Mouse (Mus musculus) frontal cortex, postnatal 36 days (tissue): ENCODE results near the gene Spag17.
"Not testable (repeated sequence)": the region's sequence is repeated elsewhere in the genome, so short reads cannot be mapped to it uniquely, and the experiment has no call there.

ENCODE experiments used
- DNase-seq, 2 experiments: peaks; one replicate each; pipeline ENCODE4 v3.0.0; 2022; ENCODE audit warnings: low spot score in 2 of 2

Spag17 gene

DNA sequence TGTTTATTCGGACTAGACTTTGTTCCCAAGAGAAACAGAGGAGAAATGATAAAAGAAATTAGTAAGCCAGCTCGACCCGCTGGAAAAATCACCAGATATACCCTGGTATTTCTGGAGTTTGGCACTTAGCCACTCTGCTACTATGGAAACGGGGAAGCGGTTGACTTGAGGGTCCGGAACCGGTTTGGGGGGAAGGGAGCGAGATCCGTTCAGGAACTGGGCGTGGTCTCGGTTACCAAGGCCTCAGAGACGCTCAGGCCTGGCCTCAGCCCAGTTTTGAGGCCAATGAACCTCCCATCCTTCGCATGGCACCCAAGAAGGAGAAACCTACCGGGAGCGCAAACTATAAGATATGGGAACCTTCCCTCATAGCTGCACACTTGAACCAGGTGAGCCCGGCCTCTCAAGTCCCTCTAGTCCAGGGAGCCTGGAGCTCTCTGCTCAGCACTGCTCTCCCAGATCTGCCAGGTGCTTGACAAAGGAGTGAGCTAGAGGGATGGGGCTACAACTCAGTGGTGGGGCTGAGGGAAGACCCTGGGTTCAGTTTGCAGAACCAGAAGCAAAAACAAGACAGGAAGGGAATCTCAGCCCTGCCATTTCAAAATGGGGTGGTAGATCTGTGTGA, at the start of gene Spag17:
Gene Spag17 (plus strand): TSS at position 220 of the 625 bp plus-strand sequence.
- DNase-seq, result peak in 1 of 2 experiments; percentile 3

DNA sequence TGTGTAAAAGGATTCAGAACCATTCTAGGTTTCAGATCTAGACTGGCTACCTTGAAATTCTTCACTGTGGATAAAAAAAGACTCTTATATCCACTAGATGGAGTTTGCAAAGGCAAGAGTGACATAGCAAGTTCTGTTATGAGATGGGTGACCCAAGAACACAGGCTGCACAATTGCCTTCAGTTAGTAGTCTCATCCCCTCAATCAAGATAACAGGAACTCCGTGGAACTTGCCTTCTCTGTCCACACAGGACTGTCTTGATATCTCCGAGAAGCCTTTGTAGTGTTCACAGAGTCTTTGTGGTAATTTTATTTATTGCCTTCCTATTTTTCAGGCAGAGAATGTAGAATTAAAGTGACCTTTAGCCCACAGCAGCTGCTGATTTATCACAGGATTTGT, 42.9 kb upstream of the Spag17 start:
- DNase-seq, result no peak

DNA sequence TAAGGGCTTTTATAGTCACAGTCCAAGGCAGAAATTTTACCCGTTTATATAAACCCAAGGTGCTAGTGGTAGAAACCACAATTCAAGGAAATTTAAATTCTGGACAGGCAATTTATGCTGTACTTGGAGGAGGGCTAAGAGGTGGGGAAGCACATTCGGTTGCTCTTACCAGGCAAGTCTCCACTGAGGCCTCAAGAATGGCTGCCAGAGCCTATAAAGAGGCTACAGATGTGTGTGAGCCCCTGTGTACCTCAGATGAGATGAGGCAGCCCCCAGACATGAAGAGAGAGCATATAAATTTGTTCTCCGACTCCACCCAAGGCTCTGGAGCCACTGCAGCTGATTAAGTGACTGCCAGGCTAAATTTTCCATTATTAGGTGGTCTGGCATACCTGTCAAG, 42.4 kb upstream of the Spag17 start:
- DNase-seq, result no peak

DNA sequence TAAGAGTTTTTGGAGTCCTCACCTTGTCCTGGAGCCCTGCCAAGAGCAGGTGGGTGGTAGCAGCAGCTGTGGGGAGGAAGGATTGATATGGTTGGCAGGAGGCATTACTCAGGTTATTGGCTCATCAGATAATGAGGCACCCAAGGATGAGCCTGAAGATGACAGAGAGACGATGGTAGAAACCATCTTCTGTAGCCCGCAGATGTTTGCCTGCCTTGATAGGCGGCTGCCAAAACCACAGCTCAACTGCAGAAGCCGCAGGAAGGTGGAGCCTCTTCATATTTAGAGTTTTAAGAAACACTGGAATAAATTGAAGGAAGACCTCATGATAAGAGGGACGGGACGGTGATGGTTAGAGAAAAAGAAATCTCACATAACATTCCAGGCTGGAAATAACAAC, 42.0 kb upstream of the Spag17 start:
- no peak for DNase-seq

DNA sequence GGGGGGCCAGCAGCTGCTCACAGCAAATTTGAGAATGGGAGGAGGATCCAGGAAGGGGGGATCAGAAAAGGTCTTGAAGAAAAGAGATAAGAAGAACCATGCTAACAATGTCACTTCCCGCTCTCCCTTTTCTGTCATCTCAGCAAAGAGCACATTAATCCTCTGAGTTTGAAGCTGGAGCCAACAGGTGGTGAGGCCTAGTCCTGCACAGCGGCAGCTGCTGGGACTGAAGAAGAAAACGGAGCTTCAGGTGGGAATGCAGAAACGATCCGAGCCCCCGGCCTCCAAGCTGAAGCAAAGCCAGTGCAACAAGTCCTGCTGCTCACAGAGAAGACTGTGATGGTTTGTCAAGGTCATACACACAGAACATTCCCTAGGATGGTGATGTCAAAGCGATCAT, 34.3 kb upstream of the Spag17 start:
- no peak for DNase-seq

DNA sequence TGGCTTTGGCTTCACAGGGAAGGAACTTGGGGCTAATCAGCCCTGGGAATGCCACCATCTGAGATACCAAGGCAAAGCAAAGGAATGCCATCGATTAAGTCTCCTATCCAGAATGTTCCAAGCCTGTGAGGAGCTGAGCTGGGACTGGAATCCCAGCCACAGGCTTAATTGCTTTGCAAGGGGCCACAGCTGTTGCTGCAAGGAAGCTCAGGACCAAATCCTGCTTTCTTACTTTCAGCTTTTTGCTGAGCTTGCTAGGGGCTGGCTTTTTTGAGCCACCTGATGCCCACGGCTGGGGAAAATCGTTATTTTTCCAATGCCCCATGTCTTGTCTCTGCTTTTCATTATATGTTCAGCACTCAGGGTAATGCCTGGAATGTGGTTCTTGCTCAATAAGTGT, 30.6 kb upstream of the Spag17 start:
- no peak for DNase-seq

DNA sequence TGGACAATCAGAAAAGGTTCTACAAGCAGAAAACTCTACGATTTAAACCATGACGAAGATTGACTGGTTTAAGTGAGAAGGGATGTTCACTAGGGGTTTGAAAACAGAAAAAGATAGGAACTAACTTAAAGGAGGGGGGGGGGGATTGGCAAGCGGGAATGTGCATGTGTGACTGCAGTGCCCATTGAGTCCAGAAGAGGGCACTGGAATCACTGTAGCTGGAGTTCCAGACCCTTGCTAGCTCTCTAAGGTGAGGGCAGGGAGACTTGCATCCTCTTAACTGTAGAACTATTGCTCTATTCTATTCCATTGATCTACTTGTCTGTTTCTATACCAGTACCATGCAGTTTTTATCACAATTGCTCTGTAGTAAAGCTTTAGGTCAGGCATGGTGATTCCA, 26.3 kb upstream of the Spag17 start:
- DNase-seq, result no peak

DNA sequence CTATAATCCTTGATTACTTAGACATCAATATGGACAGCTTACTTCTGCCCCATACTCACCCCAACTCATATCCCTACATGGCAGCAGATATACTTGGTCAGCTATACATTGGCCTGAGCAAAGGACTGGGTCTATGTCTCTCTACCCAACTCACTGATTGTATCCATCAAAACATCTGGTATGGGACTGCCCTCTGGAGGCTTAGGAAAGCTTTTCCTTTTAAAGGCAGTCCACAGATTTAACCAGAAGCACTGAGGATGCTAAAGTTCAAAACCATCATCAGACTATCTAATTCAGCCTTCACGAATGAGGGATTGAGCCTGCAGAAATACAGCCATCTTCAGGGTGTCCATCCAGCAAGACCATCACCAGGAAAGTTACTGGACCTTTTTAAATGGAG, 20.5 kb upstream of the Spag17 start:
- no peak for DNase-seq

DNA sequence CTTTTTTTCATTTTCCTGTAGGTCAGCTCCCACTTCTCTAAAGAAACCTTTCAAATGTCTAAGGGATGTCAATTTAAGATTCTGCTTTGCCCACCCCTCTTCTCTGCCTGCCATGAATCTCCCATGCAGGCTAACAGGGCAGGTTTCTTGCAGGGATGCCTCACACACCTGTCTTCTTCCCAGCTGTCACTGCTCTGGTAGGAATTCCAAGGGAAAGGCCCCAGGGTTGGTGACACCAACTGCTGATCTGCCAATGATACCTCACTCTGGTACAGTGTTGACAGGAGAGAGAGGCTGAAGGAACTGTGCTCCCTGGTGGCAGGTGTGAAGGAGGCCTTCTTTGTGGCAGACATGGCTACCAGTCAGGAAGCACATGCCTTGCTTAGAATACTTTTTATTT, 10.1 kb upstream of the Spag17 start:
- no peak for DNase-seq

DNA sequence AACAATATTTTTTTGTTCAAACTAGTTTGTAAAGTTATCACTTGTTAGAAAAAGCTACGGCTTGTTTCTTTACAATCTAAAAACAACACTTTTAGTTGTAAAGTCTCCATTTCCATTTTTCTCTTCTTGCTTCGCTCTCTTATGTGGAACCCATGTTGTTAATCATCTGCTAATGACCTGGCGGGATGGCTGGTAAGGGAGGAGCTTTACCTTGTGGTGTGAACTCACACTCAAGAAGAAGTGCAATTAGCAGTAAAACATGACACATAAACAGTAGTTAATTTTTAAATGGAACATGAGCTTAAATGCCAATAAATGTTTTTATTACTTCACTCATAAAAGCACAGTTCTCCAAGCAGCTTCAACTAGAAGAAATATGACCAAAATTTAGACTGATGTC, 3.7 kb upstream of the Spag17 start:
- DNase-seq, result no peak

DNA sequence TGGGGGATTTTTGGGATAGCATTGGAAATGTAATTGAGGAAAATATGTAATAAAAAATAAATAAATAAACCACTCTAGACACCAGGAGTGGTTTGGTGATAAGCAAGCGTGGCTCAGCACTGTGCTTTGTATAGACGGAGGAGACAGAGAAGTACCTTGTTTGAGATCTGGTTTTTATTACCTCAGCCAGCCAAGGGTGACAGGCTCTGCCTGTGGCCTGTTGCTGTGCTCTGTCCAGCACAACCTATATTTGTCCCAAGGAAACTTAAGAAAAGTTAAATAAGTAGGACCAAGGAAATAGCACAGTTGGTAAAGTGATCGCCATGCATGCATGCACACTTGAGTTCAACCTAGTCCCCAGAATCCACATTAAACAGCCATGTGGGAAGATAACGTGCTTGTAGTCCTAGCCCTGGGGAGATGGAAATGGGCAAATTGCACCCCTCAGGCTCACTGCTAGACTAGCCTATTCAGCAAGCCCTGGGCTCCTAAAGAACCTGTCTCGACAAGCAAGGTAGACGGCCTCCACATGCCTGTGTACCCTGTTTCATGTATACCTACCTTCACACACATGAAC, 1.1 kb upstream of the Spag17 start:
- no peak for DNase-seq

DNA sequence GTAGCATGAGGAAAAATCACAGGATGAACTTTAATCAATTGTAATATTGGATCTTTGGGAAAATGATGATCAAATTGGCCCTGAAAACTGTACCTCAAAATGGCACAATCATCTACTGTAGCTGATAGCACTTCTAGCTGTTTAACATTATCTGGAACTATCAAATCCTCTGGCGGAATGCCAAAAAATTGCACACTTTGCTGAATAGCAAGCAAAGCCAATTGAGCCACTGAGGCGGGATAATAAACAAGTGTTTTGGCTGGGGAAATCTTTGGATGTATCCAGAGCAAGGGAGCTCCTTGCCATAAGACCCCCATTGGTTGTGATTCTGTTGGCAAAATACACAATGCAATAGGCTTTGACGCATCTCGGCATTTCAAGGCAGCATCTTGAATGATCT, 9.5 kb downstream of the Spag17 start:
- not testable (repeated sequence) for DNase-seq

DNA sequence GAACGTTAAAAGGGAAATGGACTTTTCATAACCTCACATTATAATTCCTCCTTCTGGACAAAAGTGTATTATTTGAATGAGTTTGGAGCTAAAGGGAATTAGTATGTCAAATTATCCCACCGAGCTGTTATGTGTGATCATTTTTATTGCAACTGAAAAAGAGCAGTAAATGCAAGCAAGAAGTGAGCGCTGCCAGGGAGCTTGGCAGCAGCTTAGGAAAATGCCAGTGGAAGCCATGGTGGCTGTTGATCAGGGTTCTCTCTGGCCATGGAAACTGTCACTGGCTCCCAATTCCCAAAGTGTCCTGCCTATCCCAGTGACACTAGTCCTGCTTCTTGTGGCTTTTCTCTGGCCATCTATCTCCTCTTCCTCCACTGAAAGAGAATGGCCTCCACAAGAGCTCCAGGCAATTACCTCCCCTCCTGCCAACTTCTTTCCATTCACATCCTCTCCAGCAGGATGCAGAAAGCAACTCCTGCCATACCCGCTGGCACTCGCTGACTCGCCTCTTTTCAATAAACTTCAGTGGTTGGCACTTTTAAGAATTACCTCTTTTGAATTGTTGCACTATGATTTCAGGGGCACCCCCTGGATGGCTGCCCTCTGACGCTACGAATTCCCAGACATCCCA, 28.7 kb downstream of the Spag17 start:
- no peak for DNase-seq

DNA sequence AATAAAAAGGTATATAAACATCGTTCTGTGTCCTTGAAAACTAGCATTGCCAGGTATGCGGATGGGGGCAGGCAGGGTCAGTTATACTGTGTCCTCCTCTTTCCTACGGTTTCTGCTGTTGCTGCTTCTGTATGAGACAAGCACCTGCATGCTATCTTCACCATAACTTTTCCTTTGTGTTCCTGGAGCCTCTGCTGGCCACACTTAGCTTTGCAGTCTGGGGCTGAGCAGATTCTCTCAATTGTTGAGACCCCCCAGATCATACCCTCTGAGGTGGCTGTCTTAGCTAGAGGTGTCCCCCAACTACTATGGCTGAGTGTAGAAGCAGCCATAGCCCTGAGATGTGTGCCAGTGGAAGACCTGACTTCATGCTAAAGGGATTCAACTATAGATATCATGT, 37.7 kb downstream of the Spag17 start:
- DNase-seq, result no peak

DNA sequence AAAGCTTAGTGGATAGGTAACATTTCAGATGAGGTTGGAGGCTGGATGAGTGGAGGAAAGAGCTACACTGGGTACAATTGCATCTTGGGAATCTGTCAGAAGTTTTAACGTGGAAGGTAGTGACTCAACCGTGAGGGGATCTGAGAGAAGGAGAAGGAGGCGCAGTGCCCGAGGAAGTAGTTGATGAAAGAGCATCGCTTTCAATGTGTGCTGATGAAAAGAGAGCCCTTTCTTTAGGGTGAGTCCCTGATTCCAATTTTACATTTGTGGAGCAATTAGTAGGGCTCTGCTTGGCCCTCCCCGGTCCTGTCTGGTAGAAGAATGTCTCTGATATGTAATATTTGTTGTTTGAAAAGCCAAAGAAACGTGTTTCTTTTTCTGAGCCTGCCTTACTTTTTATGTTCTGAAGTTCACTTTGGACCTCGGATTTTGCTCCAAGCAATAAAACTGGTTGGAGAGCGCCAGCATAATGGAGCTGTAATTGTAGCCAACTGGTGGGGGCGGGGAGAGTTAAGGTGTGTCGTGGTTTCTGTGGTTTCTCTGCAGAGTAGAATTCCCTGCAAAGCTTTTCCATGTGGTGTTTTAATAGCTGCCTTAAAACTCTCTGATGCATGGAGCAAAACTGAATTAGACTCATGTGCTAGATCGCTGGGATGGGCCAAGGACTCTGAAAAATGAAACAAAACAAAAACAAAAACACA, 45.9 kb downstream of the Spag17 start:
- DNase-seq, result no peak

DNA sequence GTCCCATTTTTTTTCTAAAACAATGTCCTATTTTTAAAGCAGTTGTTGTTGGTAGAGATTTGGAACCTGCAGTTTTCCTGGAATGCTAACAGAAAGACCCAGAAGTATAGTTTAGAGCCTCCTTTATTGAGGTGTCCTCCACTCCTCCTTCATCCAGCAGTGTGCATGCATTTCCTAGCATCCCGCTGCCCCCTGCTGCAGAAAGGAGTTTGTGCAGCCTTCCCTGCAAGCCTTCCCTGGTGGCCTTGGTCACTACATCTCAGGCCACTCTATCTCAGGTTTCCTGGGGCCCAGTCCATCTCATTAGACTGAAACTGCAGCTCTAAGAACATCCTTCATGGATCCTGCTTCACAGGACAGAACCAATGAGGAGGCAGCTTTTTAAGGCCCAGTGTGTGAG, 51.0 kb downstream of the Spag17 start:
- DNase-seq, result peak in 1 of 2 experiments; percentile 24

DNA sequence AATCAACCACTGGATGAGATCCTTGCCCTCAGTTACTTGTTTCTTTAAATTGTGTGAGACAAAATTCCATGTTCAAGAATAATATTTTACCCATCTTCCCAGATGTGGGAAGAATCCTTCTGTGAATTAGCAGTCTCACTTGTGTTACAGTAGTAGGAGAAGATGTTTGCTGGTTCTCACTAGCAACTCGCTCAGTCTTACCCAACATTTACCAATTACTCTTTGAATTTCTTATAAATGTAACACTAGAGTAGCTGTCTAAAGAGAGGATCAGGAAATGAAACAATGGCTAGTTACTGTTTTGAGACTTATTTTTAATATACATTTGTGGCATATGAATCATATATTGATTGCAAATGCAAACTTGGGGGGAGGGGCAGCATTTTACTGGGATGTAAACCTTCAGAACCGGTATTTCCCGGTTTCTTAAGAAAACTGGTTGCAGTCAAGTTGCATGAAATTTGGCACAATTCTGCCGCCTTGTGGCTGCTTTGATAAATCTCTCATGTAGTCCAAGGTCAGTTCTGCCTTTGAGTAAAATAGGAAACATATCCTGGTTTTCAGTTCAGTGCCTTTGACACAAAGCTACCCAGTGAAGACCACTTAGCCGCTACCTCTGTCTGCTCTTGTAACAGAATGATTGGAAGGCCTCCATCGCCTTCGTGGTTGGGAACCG, 53.5 kb downstream of the Spag17 start:
- DNase-seq, result peak; percentile 48 to 79

DNA sequence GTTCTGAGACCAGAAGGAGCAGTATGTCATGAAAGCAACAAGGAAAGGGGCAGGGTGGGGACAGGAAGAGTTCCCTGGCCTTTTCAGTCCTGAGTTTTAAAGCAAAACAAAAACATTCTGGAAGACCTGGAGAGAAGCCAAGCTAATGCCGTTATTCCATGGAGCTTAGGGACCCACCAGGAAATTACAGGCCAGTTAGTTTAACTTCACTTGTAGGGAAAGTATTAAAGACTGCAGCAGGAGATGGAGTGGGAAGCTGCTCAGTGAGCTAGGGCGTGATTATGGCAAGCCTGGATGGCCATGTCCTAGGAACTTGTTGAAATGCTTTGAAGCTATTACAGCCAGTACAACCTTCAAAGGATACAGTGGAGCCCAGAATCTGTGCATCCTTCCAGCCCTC, 60.0 kb downstream of the Spag17 start:
- no peak for DNase-seq

DNA sequence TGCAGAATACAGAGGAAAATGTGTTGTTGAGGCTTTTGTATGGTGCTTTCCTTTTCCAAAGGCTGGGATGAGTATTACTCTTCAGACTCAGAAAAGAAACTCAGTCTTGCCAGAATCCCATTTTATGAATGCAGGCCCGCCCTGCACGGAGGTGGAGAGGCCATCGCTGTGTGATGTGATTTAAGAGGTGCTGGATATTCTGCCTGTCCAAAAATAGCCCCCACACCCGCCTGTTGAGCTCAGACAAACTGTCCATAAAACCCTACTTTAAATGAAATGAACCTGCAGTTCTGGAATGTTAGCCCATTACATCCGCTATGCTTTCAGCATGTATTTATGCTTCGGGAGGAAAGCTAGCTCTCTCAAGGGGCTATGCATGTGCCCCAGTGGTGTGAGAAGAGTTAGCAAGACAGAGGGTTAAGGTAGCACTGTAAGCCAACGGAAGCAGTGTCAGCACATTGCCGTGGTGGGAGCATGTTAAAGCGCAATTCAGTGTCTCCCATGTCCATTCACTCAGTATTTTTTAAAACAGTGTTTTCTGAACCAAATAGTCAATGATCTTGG, 68.9 kb downstream of the Spag17 start:
- DNase-seq, result no peak

DNA sequence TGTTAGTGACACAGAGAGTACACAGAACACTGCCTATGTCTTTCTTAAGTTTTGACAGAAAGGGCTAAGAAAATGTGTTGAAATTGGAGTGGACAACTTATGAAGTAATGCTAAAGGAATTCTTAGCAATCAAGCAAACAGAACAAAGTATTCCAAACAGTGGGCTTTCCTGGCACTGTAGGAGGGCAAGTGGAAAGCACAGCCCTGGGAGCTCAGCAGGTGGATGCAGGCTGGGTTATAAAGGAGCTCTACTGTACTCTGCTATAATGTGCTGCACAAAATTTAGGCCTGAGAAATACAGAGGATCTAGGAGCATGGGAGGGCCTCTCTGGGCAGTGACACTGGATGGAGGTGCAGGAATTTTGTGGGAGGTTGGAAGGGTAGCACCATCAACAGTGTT, 71.3 kb downstream of the Spag17 start:
- DNase-seq, result no peak

DNA sequence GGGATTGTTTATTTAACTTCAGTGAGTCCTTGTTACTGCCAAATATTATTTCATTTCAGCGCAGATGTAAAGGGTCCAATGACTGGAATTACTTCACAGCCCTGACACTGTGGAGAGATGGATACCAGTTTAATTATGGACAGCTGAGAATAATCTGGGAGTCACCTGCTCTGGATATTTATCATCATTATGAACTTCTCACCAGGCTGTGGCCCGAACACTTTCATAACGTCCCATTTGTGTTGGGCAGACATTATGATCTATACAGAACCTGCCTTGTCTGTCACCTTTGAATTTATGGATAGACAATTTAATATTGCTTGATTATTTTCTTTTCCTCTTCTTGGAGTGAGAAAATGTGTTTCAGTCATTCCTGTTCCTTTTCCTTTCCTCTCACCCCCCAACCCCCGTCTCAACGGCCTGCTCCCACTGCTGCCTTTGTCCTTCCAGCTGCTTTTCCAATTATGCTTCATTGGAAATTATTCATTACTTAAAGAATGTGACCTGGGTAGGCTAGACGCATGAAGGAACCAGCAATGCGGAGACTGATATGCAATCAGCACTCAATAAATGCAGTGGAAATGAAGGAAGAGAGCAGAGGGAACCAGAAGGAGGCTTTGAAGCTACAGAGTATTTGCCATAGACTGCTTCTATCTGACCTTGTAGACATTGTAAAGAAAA, 74.7 kb downstream of the Spag17 start:
- DNase-seq, result no peak

DNA sequence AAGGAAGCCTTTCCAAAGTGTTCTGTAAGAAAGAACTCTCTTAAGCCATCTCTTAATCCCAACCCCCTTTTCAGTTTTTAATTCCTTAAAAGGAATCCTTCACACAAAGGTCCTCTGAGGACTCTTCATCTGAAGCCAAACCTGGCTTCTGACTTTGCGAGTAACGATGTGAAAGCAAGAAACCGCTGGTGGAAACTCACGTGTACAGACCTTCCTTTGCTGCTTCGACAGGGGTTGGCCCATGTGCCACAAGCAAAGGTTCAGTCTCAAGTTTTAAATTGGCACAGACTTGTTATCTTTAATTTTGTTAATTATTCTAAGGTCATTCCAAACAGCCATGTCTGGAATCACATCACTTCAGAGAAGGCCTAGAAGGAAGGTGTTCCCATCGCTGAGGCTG, 79.1 kb downstream of the Spag17 start:
- DNase-seq, result no peak
